Mouse (Mus musculus) lung, postnatal 10 days (tissue): ENCODE measurements around the gene Adgrl3.
A peak's percentile ranks its signal among the peaks of the same experiment; 100 is the strongest.
"Not testable (repeated sequence)": the region's sequence is repeated elsewhere in the genome, so short reads cannot be mapped to it uniquely, and the experiment has no call there.

Experiments
- DNase-seq: peaks from one replicate; pipeline ENCODE4 v3.0.0; 2021

Gene Adgrl3

DNA sequence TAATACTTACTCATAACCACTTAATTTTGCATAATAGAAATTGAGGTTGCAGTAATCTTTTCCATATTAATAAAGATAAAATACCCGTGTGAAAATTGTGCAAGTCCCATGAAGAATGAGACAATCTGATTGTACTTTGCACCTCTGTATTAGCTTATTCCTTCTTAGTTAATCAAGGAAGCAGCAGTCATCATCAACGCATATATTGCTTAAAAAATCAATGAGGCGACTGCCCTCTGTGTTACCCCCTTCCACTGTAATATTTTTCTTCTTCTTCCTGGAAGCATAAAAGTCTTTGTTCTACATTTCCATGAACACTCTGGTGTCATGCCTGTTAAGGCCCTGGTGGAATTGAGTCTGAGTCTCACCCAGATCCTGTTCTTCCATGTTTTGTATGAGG is 416.4 kb downstream of the Adgrl3 start:
- no peak for DNase-seq

DNA sequence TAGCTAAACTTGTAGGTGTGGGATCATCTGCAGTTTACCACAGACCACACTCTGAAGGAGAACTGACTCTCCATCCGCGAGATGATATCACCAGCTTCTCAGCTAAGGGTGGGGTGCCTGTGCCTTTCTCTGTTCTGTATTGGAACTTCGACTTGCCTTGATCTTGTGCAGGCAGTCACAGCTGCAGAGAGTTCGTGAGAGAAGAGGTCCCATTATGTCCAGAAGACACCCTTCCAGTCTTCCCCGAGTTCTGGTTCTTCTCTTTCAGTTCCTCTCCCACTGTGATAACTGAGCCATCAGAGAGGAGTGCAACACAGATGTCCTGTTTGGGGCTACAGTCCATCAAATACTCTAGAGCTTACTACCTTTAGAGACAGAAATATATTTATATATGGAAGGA is 422.2 kb downstream of the Adgrl3 start:
- no peak for DNase-seq

- no peak for DNase-seq
Measured at GRCm38 (mm10) chr5:81465971-81466370, 446.0 kb downstream of the Adgrl3 start.

- peak; percentile 2 for DNase-seq
Measured at GRCm38 (mm10) chr5:81474681-81475080, 454.7 kb downstream of the Adgrl3 start.

GRCm38 (mm10) chr5:81475406-81475805 is 455.5 kb downstream of the Adgrl3 start:
- no peak for DNase-seq

- no peak for DNase-seq
Measured at GRCm38 (mm10) chr5:81475971-81476606, 456.2 kb downstream of the Adgrl3 start.

DNA sequence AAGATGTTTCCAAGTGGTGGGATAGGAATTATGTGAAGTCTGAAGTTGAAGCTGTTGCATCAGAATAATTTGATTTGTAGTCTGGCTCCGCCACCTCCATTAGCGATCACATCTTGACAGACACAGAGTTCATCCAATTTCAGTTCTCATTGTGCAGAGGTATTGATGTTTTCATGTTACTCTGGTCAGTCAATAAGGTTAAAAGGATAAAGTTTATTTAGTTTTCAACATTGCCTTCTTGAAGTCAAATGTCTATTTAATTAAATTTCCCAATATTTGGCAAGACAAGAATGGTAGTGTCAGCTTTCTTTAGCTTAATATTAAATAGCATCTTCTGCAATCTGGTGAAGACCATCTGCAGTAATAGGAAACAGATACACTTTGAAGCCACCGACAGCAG is 461.0 kb downstream of the Adgrl3 start:
- DNase-seq: no peak

DNA sequence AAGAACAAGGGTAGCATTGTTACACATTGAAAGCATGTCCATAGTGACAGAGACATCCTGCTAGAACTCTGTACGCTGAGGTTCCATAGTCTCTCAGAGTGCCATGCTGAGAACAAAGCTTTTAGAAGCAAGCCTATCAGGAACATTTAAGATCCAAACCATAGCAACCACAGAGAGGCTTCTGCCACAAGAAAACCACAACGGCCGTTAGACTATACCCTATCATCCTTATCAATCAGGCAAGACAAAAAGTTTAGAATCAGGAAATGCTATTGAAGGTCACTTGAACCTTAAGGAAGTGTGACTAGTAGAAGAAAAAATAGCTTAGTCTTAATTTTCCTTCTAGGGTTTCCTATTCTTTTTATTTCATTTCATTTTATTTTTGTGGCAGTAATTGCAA is 464.0 kb downstream of the Adgrl3 start:
- DNase-seq: no peak

DNA sequence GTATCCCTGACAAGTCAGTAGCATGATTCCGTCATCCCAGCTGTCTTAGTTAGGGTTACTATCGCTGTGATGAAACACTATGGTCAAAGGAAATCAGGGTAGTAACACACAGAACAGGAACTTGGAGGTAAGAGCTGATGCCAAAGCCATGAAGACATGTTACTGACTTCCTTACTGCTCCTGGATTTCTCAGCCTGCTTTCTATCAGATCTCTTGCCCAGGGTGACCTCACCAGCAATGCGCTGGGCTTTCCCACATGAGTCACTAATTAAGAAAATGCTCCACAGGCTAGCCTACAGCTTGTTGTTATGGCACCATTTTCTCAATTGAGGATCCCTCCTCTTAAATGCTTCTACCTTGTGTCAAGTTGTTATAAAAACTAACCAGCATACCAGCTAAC is 481.1 kb downstream of the Adgrl3 start:
- no peak for DNase-seq

DNA sequence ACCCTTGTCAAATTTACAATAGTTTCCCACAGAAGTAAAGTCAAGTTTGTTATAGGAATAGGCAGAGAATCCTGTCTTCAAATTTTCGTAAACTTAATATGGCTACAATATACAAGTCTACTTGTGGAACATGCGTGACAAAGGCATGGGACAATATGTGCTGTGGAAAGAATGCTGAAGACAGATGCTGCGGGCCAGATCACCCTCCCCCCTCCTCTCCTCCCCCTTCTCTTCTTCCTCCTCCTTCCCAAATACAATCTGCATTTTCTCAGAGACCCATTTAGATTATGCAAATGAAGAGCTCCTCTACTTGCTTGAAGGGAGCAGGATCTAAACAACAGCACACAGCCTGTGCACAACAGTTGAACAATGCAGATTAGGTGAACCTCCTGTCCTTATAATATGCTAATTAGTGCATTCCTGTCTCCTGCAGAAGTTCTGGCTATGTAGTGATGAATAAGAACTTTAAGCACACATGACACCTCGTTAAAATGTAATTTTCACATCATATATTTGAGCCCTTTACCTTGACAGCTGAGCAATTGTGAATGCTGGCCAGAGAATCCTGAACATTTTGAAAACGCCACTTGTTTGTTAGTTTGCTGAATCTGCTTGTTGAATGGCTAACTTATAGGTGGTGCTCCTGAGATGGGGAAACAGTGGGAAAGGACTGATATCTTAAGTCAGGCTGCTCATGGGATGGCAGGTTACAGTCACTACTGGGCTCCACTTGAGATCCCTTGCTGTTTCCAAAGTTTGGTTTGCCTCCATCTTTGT is 499.0 kb downstream of the Adgrl3 start:
- no peak for DNase-seq

DNA sequence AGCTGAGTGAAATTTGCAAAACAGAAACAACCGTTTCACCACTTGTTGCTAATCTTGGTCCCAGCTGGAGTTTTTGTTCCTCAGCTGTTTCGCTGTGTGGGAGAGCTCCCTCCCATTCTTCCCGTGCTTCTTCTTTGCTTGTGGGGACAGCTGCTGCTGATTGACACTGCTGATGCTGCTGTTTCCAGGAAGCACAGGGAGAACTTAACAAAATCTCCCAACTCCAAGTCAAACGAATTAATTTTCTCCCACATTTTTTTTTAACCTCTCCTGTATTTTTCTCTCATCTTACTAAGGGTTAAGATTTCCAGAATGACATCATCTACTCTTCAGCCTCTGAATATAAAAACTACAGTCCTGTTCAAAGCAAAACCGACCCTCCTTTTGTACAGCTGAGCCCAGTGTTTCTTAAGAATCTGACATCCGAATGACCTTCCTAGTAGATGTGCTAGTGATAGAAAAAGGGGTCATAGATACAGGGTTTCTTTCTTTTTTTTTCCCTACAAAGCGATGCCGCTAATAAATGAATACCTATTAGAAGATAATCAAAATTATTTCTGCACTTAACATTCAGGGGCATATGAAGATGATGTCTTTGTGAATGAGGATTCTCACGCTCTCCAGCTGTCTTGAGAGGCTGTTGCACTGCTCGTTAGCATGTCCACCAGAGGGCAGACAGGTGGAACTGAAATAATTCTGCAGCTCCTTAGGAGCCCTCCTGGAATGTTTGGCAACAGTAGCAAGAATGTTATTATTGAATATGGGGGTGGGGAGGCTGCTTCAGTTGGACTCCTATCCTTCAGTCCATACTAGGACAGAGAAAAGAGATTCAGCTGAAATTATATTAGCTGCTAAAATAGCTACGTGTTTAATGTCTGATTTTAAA is 499.8 kb downstream of the Adgrl3 start:
- DNase-seq: peak; percentile 74

GRCm38 (mm10) chr5:81522760-81523159 is 502.8 kb downstream of the Adgrl3 start:
- DNase-seq: peak; percentile 7

DNA sequence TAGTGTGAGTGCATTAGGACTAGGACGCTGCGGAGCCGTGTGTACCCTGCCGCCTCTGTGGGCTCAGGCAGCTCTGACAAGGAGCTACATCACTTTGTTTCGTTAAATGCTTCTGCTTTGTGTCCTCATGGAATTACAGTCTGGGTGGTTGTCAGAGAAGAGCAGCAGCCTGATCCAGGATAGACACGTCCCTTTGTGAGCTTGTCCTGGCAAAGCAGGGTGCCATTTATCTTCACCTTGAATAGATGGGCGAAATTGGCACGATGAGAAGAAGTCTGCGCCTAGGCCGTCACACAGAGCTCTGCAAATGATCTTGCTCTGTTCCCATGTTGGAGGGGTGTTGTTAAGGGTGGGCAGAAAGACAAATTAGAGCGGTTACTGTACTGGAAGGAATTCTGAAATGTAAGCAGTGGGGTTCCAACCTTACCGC is 504.6 kb downstream of the Adgrl3 start:
- DNase-seq: no peak

DNA sequence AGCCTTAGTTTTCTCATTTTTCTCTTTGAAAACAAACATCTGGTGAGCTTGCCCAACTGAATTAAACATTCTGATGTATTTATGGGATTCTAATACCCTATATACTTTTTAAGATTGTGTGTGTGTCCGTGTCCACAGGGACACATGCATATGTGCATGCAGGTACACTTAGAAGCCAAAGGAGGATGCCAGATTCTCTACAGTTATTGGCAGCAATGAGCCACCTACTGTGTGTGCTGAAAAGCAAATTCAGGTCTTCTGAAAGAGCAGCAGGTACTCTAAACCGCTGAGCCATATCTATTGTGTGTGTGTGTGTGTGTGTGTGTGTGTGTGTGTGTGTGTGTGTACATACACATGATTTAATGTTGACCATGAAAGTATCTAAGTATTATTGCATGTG is 505.4 kb downstream of the Adgrl3 start:
- no peak for DNase-seq

DNA sequence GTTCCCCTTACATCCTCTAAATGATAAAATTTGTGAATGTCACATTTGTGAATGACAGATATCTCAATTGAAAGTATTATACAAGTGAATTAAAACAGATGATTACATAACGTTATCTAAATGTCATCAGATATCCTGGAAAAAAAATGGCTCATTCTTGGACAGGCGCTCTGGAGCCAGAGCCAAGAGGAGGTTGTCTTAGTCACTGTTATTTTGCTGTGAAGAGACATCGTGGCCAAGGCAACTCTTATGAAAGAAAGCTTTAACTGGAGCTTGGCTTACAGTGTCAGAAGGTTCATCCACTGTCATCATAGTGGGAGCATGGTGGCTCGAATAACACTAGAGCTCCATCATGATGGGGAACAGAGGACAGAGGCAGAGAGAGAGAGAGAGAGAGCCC is 511.7 kb downstream of the Adgrl3 start:
- no peak for DNase-seq

GRCm38 (mm10) chr5:81550211-81550610 is 530.3 kb downstream of the Adgrl3 start:
- DNase-seq: no peak

DNA sequence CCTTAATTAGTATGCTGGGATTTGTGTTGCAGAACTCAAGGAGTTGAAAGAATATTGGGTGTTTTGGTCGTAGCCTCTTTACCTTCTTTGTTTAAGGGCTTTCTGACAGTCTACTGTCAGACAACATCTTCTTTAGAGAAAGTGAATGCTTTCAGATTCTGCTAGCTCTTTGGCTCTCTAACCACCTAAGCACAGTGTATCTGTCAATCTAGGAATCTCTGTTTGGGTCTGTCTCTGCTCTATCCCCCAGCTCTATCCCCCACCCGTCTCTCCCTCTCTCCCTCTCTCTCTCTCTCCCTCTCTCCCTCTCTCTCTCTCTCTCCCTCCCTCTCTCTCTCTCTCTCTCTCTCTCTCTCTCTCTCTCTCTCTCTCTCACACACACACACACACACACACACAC is 535.2 kb downstream of the Adgrl3 start:
- not testable (repeated sequence) for DNase-seq

GRCm38 (mm10) chr5:81556008-81556407 is 536.1 kb downstream of the Adgrl3 start:
- no peak for DNase-seq

GRCm38 (mm10) chr5:81558965-81559364 is 539.0 kb downstream of the Adgrl3 start:
- DNase-seq: no peak

- DNase-seq: no peak
Measured at GRCm38 (mm10) chr5:81564294-81564693, 544.4 kb downstream of the Adgrl3 start.

GRCm38 (mm10) chr5:81566577-81566976 is 546.6 kb downstream of the Adgrl3 start:
- no peak for DNase-seq

- no peak for DNase-seq
Measured at GRCm38 (mm10) chr5:81568743-81569142, 548.8 kb downstream of the Adgrl3 start.

DNA sequence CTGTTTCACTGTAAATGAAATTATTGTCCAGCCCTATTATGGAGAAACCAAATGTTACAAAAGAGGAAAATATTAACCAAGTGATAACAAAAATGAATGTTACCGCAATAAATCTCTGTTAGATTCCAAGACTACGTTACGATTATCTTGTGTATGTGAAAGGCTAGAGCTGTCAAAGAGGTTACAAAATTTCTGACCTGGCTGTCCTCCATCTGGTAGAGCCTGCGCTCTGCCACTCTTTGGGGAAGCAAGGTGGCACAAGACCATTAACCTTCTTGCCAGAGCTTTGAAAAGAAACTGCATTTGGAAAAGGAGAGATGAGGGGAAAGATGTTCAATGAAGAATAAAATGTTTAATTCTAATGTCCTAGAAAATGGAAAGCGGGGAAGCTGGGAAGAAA is 562.9 kb downstream of the Adgrl3 start:
- no peak for DNase-seq

DNA sequence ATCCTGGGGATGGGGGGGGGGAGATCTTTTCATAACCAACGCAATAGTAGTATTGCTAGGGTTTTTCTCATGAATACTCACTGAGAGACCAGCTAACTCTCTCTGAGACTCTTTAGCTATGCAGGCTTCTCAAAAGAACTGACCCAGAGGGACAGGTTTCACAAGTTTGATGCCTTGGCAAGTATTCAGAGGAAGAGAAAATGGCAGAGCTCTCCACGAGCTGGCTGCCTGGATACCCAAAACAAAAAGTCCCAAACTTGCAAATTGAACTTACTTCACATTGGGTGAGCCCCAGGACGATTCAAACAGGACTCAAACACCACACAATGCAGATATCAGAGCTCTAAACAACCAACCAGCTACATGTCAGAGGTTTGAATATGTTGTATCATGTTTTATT is 563.5 kb downstream of the Adgrl3 start:
- DNase-seq: no peak
